Mouse (Mus musculus): Measurements from ENCODE around the gene Rgma.

Rgma gene

GRCm38 (mm10) chr7:73399501-73400044, 24.3 kb downstream of the Rgma start:
- in situ Hi-C loops (cut with MboI; ENCODE audit: low sequenced_read_pairs) = no loop called here

GRCm38 (mm10) chr7:73400051-73400916, 25.0 kb downstream of the Rgma start:
- in situ Hi-C loops (cut with MboI; ENCODE audit: low sequenced_read_pairs) = no loop called here

GRCm38 (mm10) chr7:73402106-73402505, 26.8 kb downstream of the Rgma start:
- in situ Hi-C loops (cut with MboI; ENCODE audit: low sequenced_read_pairs) = no loop called here

- in situ Hi-C loops (cut with MboI; ENCODE audit: low sequenced_read_pairs) = no loop called here
These were observed 27.4 kb downstream of the Rgma start for GRCm38 (mm10) chr7:73402671-73403070.

- in situ Hi-C loops (cut with MboI; ENCODE audit: low sequenced_read_pairs) = no loop called here
These were observed 28.2 kb downstream of the Rgma start for GRCm38 (mm10) chr7:73403538-73403937.

- in situ Hi-C loops (cut with MboI; ENCODE audit: low sequenced_read_pairs) = no loop called here
These were observed 30.2 kb downstream of the Rgma start for GRCm38 (mm10) chr7:73405550-73405949.

- in situ Hi-C loops (cut with MboI; ENCODE audit: low sequenced_read_pairs) = no loop called here
These were observed 36.2 kb downstream of the Rgma start for GRCm38 (mm10) chr7:73411523-73411922.

- in situ Hi-C loops (cut with MboI; ENCODE audit: low sequenced_read_pairs) = no loop called here
These were observed 36.7 kb downstream of the Rgma start for GRCm38 (mm10) chr7:73411986-73412385.

GRCm38 (mm10) chr7:73412419-73412818, 37.1 kb downstream of the Rgma start:
- in situ Hi-C loops (cut with MboI; ENCODE audit: low sequenced_read_pairs) = no loop called here

GRCm38 (mm10) chr7:73414192-73414591, 38.9 kb downstream of the Rgma start:
- in situ Hi-C loops (cut with MboI; ENCODE audit: low sequenced_read_pairs) = no loop called here

GRCm38 (mm10) chr7:73419375-73419774, 44.1 kb downstream of the Rgma start:
- in situ Hi-C loops (cut with MboI; ENCODE audit: low sequenced_read_pairs) = no loop called here

- in situ Hi-C loops (cut with MboI; ENCODE audit: low sequenced_read_pairs) = loop anchor here (10.0 kb wide), 1 partner anchor 1016 kb away; no protein-coding TSS in a partner anchor
These were observed 45.5 kb downstream of the Rgma start for GRCm38 (mm10) chr7:73420827-73421226.

GRCm38 (mm10) chr7:73421278-73422015, 46.1 kb downstream of the Rgma start:
- in situ Hi-C loops (cut with MboI; ENCODE audit: low sequenced_read_pairs) = loop anchor here (10.0 kb wide), 1 partner anchor 1017 kb away; no protein-coding TSS in a partner anchor

GRCm38 (mm10) chr7:73422223-73423113, 47.2 kb downstream of the Rgma start:
- in situ Hi-C loops (cut with MboI; ENCODE audit: low sequenced_read_pairs) = loop anchor here (10.0 kb wide), 1 partner anchor 1018 kb away; no protein-coding TSS in a partner anchor

- in situ Hi-C loops (cut with MboI; ENCODE audit: low sequenced_read_pairs) = loop anchor here (10.0 kb wide), 1 partner anchor 1018 kb away; no protein-coding TSS in a partner anchor
These were observed 47.9 kb downstream of the Rgma start for GRCm38 (mm10) chr7:73423236-73423635.

GRCm38 (mm10) chr7:73424243-73424642, 48.9 kb downstream of the Rgma start:
- in situ Hi-C loops (cut with MboI; ENCODE audit: low sequenced_read_pairs) = loop anchor here (10.0 kb wide), 1 partner anchor 1019 kb away; no protein-coding TSS in a partner anchor

- in situ Hi-C loops (cut with MboI; ENCODE audit: low sequenced_read_pairs) = loop anchor here (10.0 to 25.0 kb wide), 2 partner anchors 213 to 1020 kb away; no protein-coding TSS in a partner anchor
These were observed 49.4 kb downstream of the Rgma start for GRCm38 (mm10) chr7:73424705-73425104.

GRCm38 (mm10) chr7:73425451-73425850, 50.1 kb downstream of the Rgma start:
- in situ Hi-C loops (cut with MboI; ENCODE audit: low sequenced_read_pairs) = loop anchor here (10.0 to 25.0 kb wide), 2 partner anchors 212 to 1021 kb away; no protein-coding TSS in a partner anchor

- in situ Hi-C loops (cut with MboI; ENCODE audit: low sequenced_read_pairs) = loop anchor here (10.0 to 25.0 kb wide), 2 partner anchors 211 to 1021 kb away; no protein-coding TSS in a partner anchor
These were observed 50.9 kb downstream of the Rgma start for GRCm38 (mm10) chr7:73426235-73426634.

Data from CH12F3 (cell line).